In the genomic region with DNA sequence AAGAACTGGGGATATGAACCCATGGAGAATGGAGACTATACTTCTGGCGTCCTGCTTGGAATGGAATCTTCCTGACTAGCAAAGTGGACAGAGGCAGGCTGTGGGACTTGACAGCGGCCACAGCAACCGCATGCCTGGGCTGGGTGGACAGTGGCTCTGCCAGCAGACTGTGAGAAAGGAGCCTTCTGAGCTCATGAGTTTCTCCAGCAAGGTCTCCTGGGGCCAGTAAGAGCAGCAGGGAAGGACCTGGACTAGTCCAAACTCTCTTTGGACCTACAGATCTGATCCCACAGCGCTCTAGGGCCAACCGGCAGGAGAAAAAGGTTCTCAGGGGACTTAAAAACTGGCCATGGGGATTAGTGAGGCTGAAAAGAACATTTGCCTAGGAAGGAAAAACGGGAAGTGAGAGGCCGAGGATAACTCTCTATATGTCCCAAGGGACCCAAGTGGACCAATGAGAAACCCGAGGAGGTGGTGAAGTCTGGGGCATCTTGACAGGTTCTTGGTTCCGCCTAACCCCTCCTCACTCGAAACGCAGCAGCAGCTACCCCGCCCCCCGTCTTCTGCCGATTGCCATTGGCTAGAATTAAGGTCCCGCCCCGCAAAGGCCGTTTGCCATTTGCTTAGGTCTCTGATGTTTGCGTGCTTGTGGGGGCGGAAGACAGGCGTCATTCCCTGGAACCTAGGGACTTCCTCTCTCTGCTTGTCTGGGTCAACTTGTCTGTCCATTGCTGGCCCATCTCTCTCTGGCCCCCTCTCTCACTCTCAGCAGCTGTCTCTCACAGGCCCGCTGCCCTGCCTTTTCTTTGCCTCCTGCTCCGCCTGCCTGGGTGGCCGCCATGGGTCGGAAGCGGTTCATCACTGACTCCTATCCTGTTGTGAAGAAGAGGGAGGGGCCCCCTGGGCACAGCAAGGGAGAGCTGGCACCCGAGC, we compare ENCODE assay signal across 8 mouse cellular contexts. TPM values are rescaled to one million over a fixed set of nuclear protein-coding genes. Genes with fewer than 3 reads are reported as not detected.
DNase-seq lines count a peak whose midpoint lies in the region; ATAC-seq and TF ChIP-seq lines count a peak whose summit lies in the region.

A gene (plus strand): TSS at position 647 of the 933 bp plus-strand sequence.

- 12% methylated on average over 26 of the region's 26 CpGs for WGBS in hindbrain, embryonic 16.5 days

- H3K4me3 ChIP-seq in hindbrain, embryonic 16.5 days (ENCODE audit: low read length): peak within 1 kb of the TSS; percentile 55
- peak within 1 kb of the TSS; percentile 75 for H3K4me3 ChIP-seq in left cerebral cortex, adult 2 months

- H3K27me3 ChIP-seq in hindbrain, embryonic 16.5 days (replicated peaks; ENCODE audit: control insufficient read depth, insufficient read depth, low read length): peaks cover 7% of the 10 kb centered on the region

- intact Hi-C loops in left cerebral cortex, adult 2 months (cut with DNase I): loop anchor here (1.0 to 2.0 kb wide), 2 partner anchors 106 to 135 kb away; a partner anchor contains a TSS

- no peaks in the 10 kb centered on the region for H3K36me3 ChIP-seq in hindbrain, embryonic 16.5 days (ENCODE audit: control insufficient read depth, insufficient read depth, low read length)

- peak; percentile 95 for ATAC-seq in hindbrain, embryonic 16.5 days
- ATAC-seq in megakaryocyte, adult 5-6 weeks (ENCODE audit: poor library complexity, severe bottlenecking): peak; percentile 86

- DNase-seq in WW6 (ENCODE audit: low read depth, low spot score): peak; percentile 67
- peak; percentile 88 to 93 for DNase-seq in cerebellum, postnatal 4 days (ENCODE audit: low spot score in 2 of 2)
- DNase-seq in gastrocnemius, adult 18-20 months (ENCODE audit: low spot score): peak; percentile 99
- DNase-seq in left cerebral cortex, adult 2 months (ENCODE audit: extremely low spot score in 1 of 2, low spot score in 2 of 2): peak; percentile 95 to 96
- DNase-seq in right cerebral cortex, adult 2 months (ENCODE audit: low spot score in 2 of 2): peak; percentile 98 to 99
- peak; percentile 98 for DNase-seq in urinary bladder, postnatal 14 days (ENCODE audit: low spot score)

- peak within 1 kb of the TSS; percentile 73 for H3K9ac ChIP-seq in hindbrain, embryonic 16.5 days (ENCODE audit: low read depth, low read length)

- H3K9me3 ChIP-seq in hindbrain, embryonic 16.5 days (ENCODE audit: control insufficient read depth, low read length): no peaks in the 10 kb centered on the region

- no peak for TF ChIP-seq CTCF in left cerebral cortex, adult 2 months (IDR thresholded peaks at IDR 0.05)

- peak within 1 kb of the TSS; percentile 87 for H3K27ac ChIP-seq in hindbrain, embryonic 16.5 days (ENCODE audit: low read depth, low read length)
- H3K27ac ChIP-seq in left cerebral cortex, adult 2 months: peak within 1 kb of the TSS; percentile 98

- H3K4me1 ChIP-seq in hindbrain, embryonic 16.5 days (ENCODE audit: control insufficient read depth, insufficient read depth, low read depth, low read length): peaks cover 9% of the 10 kb centered on the region

- peak within 1 kb of the TSS; percentile 80 for H3K4me2 ChIP-seq in hindbrain, embryonic 16.5 days (ENCODE audit: low read length)

RNA-seq across cellular contexts. Expression of the gene that starts here (rescaled TPM):
- 10 to 100 TPM; 16.3 to 17.8 TPM for total RNA-seq in gastrocnemius, adult 18-20 months (2021)
- polyA plus RNA-seq in hindbrain, embryonic 16.5 days (2015; fragmentation: Nextera tagmentation; extraction: Ambion mirVana): 21.3 and 24.0 TPM in 2 replicates
- 10 to 100 TPM; 15.4 to 17.6 TPM for total RNA-seq in left cerebral cortex, adult 2 months (2021)
- 98.9 and 105 TPM in 2 replicates for total RNA-seq in megakaryocyte, adult 5-6 weeks (2015)
- 102 and 122 TPM in 2 replicates for total RNA-seq in megakaryocyte, adult 5-6 weeks (2017)

Comparison
In these comparisons a context has a peak if more than half of its experiments do, and no peak if none do; other contexts are left out.
1. Peak in every context shown above with its lines: DNase-seq, ATAC-seq, H3K4me3 ChIP-seq and H3K27ac ChIP-seq.
2. RNA of the gene that starts here (total RNA-seq): 98.9 to 122 TPM in megakaryocyte, adult 5-6 weeks; 16.3 to 17.8 TPM in gastrocnemius, adult 18-20 months and 15.4 to 17.6 TPM in left cerebral cortex, adult 2 months; every median in the first group is over 4 times any median in the second.